Mouse (Mus musculus) NIH3T3 (cell line): ENCODE results near the gene Gm2115.
A peak's percentile ranks its signal among the peaks of the same experiment; 100 is the strongest.

ENCODE experiments used
- DNase-seq: peaks from one replicate; pipeline ENCODE4 v3.0.0-alpha.2; 2012; ENCODE audit warnings: low read depth

Gm2115 gene

GRCm38 (mm10) chr7:84528796-84529533 lies at the start of gene Gm2115:
TSS of gene Gm2115 (plus strand) at chr7:84528954.
- peak; percentile 93 for DNase-seq

GRCm38 (mm10) chr7:84483447-84484407 lies 45.0 kb upstream of the Gm2115 start:
- no peak for DNase-seq

DNA sequence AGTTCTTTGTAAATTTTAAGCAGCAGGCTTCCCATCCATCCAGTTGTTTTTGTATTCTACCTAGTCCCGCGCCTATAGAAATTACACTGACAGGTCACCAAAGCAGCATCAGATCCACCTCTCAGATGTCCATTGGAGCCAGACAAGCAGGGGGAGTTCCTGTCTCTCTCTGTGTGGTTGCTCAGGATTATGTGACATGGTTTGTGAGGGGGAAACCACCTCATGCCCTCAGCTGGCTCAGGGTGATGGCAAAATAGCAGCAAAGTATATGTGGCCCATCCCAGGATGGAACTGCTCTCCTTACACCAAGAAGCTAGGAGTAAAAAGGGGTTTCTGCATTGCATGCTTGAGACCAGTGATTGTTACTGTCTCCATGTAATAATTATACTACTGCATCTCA lies 42.3 kb upstream of the Gm2115 start:
- no peak for DNase-seq

DNA sequence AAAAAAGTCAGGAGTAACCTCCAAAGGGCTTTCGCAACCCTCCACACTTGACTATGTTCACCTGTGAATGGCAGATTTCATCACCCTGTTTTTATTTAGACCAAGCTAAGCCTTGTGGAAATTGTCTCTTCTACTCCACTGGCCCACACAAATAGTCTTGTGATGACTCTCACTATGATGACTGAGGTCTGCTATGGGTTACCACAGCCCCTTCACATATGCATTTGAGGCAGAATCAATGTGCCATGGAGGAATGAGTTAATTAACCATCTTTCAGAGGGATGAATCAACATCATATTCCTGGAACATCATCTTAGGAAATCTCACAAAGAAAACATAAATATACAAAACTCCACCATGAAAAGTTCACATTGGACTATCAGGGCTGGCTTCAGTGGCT lies 25.6 kb upstream of the Gm2115 start:
- no peak for DNase-seq

DNA sequence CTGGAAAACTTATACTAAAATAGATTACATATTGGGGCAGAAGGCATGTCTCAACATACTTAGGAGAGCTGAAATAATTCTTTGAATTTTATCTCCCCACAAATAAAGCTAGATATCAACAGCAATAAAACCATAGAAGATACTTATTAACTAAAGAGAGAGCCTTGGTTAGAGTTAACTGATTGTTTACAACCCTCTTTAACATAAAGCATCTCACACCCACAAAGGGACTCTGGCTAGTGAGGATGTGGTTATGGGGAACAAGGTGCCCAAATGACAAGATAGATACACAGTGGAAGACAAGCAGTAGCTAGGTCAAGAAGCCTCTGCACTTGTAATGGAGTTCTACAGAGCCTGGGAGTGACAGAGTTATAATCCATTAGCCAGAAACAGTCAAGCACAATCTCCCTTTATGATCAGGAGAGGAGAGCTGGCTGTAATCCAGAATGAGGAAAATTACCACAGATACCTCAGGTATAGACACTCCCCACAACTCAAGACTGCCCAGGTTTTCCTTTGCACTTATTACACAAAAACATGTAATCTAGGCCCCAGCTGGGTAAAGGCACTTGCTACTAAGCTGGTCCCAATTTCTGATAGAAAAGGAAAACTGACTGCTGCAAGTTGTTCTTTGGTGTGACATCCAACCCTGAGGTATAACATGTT lies 10.1 kb upstream of the Gm2115 start:
- no peak for DNase-seq

DNA sequence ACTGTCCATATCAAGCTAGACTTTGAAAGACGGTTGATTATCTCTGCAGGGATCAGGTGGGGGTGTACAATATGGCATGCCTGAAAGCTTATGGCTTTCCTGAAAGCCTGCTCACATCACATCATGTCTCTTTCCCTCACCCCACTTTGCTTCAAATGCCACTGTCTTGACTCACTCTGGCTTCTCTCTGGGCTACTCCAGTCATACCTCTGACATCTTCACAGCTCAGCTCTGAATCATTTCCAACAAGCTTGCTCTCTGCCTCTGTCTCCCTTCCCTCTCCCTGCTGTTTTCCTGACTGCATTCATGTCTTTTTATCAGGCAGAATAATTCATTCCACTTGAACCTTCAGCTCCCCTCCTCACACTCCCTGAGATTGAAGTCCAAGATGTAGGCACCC lies 7.4 kb upstream of the Gm2115 start:
- peak; percentile 78 for DNase-seq

GRCm38 (mm10) chr7:84522426-84522825 lies 6.3 kb upstream of the Gm2115 start:
- DNase-seq: peak; percentile 82

GRCm38 (mm10) chr7:84526171-84526570 lies 2.6 kb upstream of the Gm2115 start:
- DNase-seq: peak; percentile 70

DNA sequence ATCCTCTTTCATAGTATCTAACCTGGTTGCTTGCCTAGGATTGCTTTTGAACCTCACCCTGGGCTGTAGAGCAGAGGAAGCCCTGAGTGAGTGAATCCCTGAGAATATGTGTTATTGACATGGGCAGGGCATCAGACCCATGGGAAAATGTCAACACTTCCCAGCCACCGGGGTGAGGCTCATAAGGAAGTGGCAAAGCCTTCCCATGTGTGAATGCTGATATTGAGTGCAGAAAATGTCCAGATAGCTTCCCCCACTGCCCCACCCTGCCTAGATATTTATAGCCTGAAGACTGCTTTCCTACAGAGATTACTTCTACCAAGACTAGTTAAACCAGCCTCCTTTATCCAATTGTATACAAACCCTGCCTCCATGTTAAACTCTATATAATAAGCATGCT lies 4.0 kb downstream of the Gm2115 start:
- no peak for DNase-seq

DNA sequence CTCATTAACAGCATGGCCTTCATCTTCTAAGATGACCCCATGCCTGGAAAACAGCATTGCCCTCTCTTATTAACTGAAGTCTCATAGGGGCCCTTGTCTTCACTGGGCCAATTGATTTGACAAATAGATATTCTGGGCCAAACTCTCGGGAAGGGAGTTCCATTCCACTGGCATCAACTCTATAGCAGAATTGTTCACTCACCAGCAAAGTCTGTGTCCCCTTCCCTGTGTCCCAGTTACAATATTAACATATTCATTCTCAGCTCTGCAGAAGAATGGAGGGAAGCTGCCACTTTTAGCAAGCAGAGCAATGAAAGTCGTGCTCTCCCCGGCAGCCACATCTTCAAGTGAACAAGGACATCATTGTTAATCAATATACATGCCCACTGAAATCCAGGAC lies 5.9 kb downstream of the Gm2115 start:
- DNase-seq: no peak

DNA sequence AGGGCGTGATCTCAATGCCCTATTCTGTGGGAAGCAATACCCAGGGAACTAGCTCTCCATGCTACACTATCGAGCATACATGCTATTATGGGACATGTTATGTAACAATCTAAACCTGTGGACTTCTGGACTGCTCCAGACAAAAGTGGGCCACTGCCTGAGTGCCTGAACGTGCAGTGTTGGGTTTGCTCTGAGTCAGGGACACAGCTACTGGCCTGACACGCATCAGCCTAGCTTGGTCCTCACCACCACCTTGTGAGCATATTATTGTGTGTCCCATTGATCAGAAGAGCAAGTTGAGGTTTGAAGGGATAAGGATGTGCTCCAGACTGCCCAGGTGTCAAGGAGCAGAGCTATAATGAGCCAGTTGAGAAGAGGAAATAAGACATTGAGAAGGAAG lies 16.2 kb downstream of the Gm2115 start:
- no peak for DNase-seq

DNA sequence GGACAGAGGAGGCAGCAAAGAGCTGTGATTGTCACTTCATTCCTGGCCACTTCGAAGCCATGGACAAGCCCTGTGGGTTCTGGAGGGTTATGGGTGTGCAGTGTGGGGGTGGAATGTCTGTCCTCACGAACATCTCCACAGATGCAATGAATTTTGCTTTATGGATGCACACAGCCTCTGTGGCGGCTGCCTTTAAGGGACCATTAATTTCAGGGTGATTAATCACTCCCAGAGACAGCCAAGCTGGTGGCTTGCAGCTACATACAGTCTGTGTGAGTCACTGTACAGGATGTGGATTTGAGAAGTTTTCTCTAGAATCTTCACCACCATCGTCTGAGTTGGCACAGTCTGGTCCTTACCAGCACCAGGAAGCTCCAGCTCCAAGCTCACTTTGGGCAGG lies 17.9 kb downstream of the Gm2115 start:
- peak; percentile 63 for DNase-seq

DNA sequence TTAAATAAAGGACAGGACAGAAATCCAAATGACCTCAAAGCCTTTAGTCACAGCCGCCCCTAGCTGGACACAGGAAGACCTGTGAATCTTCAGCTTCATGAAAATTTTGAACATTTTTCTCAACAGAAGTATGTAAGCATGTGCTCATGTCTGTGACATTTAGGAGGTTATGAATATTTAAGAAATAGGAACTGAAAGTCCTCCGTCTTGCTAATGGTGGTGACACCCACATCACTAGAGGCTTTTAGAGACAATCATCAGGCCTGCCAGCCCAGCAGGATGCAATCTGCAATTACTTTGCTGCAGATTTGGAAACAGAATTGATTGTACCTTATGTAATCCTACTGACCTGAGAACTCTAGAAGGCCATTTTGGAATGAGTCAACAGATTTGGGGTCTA lies 22.7 kb downstream of the Gm2115 start:
- no peak for DNase-seq

DNA sequence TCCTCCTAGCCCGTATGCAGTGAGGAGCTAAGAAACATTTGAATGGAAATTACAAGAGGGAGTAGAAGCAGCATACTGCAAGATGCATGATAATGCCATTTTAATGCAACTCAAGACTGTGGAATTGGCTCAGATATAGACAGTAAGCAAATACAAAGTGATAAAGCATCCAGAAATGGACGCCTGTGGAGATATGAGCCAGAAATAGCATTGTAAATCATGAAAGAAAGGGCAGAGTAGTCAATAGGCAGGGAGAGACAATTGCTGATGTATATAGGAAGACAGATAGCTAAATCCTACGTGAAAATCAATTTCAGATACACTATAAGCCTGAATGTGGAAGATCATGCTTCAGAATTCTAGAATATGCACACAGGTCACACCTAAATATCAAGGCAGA lies 26.5 kb downstream of the Gm2115 start:
- DNase-seq: no peak

- peak; percentile 87 for DNase-seq
These were observed 28.6 kb downstream of the Gm2115 start for GRCm38 (mm10) chr7:84557332-84557731.

GRCm38 (mm10) chr7:84560500-84560899 lies 31.7 kb downstream of the Gm2115 start:
- no peak for DNase-seq

GRCm38 (mm10) chr7:84564236-84564635 lies 35.5 kb downstream of the Gm2115 start:
- DNase-seq: peak; percentile 23

- peak; percentile 52 for DNase-seq
These were observed 37.4 kb downstream of the Gm2115 start for GRCm38 (mm10) chr7:84566200-84566599.

DNA sequence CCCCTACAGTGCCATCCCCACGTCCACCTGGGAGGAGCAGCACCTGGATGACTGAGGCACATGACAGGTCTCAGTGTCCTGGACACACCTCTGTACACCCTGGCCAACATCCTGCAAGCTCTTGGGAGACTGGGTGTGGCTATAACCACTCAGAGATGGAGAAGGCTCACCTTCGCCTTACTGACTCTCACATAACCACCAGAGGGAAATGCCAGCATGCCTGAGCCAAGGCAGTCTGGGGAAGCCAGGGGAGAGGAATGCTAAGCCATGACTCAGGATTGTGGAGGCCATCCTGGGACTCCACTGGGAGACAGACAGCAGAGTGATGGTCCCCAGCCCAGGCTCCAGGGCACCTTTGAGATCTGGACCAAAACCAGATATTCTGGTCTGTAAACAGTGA lies 48.3 kb downstream of the Gm2115 start:
- DNase-seq: peak; percentile 35

- no peak for DNase-seq
These were observed 50.1 kb downstream of the Gm2115 start for GRCm38 (mm10) chr7:84578841-84579240.

- no peak for DNase-seq
These were observed 51.0 kb downstream of the Gm2115 start for GRCm38 (mm10) chr7:84579769-84580168.

DNA sequence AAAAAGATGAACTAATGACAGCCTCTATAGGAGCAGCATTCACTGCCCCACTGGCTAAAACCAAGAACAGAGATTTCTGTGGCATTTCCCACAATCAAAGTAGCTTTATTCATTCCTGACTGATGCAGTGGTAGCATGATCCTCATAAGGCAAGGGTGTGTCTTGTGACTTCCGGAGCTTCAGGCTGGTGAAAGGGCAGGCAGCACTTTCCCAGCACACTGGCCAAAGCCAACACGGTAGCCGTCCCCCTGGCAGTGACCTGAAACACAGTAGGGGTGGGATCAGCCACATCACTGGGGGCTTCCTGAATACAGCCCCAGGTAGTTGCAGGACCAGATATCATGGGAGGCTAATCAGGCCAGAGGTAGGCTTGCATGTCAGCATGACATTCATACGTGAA lies 56.3 kb downstream of the Gm2115 start:
- DNase-seq: no peak
